Mouse (Mus musculus) testis, adult 2 months (tissue): ENCODE results near the gene Psmc3ip. TPM values are rescaled to one million over a fixed set of nuclear protein-coding genes. Genes with fewer than 3 reads are reported as not detected.

Experiments
- H3K27ac ChIP-seq: fragments of 200-500 bp; 2 replicates; pipeline ENCODE4 v1.5.1; 2012; ENCODE audit warnings: low read depth, low read length; ENCODE audit not compliant: control insufficient read depth, insufficient read depth
- H3K27me3 ChIP-seq: fragments of 200-500 bp; 2 replicates; pipeline ENCODE4 v1.6.1; 2012; ENCODE audit warnings: mild to moderate bottlenecking, low read length, moderate library complexity; ENCODE audit not compliant: control insufficient read depth, insufficient read depth
- H3K36me3 ChIP-seq: fragments of 200-500 bp; 2 replicates; pipeline ENCODE4 v1.6.1; 2012; ENCODE audit warnings: mild to moderate bottlenecking, low read length; ENCODE audit not compliant: control insufficient read depth, insufficient read depth
- H3K4me1 ChIP-seq: fragments of 200-500 bp; 2 replicates; pipeline ENCODE4 v1.6.1; 2012; ENCODE audit warnings: low read length; ENCODE audit not compliant: control insufficient read depth, insufficient read depth
- H3K4me3 ChIP-seq: fragments of 200-500 bp; 2 replicates; pipeline ENCODE4 v1.5.1; 2012; ENCODE audit warnings: low read depth, mild to moderate bottlenecking, low read length, moderate library complexity, mixed read lengths; ENCODE audit not compliant: control insufficient read depth
- CTCF ChIP-seq: fragments of 200-500 bp; IDR thresholded peaks from 2 replicates; pipeline ENCODE4 v1.5.1; 2012; ENCODE audit warnings: low read depth, mild to moderate bottlenecking, inconsistent platforms, low read length, moderate library complexity; ENCODE audit not compliant: control insufficient read depth, insufficient read depth, insufficient replicate concordance
- POLR2A ChIP-seq: fragments of 200-500 bp; IDR thresholded peaks from 2 replicates; pipeline ENCODE4 v1.6.1; 2012; ENCODE audit warnings: low read depth, mild to moderate bottlenecking, inconsistent platforms, low read length, moderate library complexity; ENCODE audit not compliant: control insufficient read depth
- polyA plus RNA-seq: library from polyadenylated mRNA; depleted of rRNA; stranded (reverse); fragments of >200 nt; gene quantifications from 2 replicates; pipeline ENCODE4 v1.2.3, GENCODE M21; 2012; rRNA removed

Psmc3ip gene
- polyA plus RNA-seq, 1 experiment: 77.6 TPM

DNA sequence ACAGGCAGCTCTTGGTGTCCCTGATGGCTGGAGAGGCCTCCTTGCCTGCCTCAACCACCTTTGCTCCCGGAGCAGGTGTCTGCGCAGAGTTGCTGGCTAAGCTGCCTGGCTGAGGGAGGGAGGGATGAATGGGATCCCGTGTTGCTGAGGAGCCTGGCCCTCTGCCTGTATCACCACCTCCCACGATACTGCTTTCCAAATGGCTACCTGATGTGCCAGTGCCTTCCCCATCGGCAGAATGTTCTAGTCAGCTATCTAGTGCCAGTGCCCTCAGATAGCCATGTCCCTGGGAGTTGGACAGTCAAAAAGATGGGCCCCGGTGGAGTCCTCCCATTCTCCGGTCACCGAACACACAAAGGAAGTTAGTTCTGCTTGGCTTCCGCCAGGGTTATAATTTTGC lies 44.9 kb downstream of the Psmc3ip start:
- TF ChIP-seq CTCF: no peak
- no peak for TF ChIP-seq POLR2A
- H3K27me3 ChIP-seq: no peaks in the 10 kb centered on the region
- H3K36me3 ChIP-seq: no peaks in the 10 kb centered on the region; the same call in 1 of the 2 replicates
- no peaks in the 10 kb centered on the region for H3K4me1 ChIP-seq
- H3K4me3 ChIP-seq: no peak overlapping the region
- H3K27ac ChIP-seq: no peak overlapping the region

- Histone ChIP-seq H3K27ac (no peak overlapping the region), H3K4me1 (no peaks in the 10 kb centered on the region), H3K27me3 (no peaks in the 10 kb centered on the region), H3K4me3 (no peak overlapping the region), H3K36me3 (peaks cover 2% of the 10 kb centered on the region; the same call in 1 of the 2 replicates)
- TF ChIP-seq CTCF: no peak
- no peak for TF ChIP-seq POLR2A
Observed at GRCm38 (mm10) chr11:101047502-101047901, 47.7 kb downstream of the Psmc3ip start.

GRCm38 (mm10) chr11:101046440-101046839 lies 48.8 kb downstream of the Psmc3ip start:
- H3K27me3 ChIP-seq: no peaks in the 10 kb centered on the region
- no peaks in the 10 kb centered on the region for H3K4me1 ChIP-seq
- no peak overlapping the region for H3K4me3 ChIP-seq
- no peak overlapping the region for H3K27ac ChIP-seq
- peaks cover 2% of the 10 kb centered on the region; the same call in 1 of the 2 replicates for H3K36me3 ChIP-seq
- TF ChIP-seq POLR2A (no peak), CTCF (no peak)

DNA sequence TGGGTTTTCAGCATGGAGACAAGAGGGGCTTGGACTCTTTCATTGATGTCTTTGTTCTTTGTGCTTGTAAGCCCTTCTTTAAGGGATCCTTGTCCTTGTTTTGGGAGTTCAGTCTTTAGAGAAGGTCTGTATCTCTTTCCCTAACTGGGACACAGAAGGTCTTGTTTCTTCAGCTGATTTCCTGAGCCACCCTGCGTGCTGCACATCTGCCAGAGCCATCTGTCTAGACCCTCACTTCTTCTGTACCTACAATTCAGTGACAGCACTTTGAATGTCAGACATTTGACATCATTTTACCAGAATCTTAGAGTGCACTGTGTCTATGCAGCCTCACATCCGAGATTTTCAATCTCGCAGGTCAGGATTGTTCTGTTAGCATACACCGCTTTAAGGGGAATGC lies 49.4 kb downstream of the Psmc3ip start:
- H3K4me3 ChIP-seq: no peak overlapping the region
- H3K4me1 ChIP-seq: no peaks in the 10 kb centered on the region
- H3K36me3 ChIP-seq: peaks cover 2% of the 10 kb centered on the region; the same call in 1 of the 2 replicates
- no peaks in the 10 kb centered on the region for H3K27me3 ChIP-seq
- TF ChIP-seq POLR2A: no peak
- no peak for TF ChIP-seq CTCF
- no peak overlapping the region for H3K27ac ChIP-seq

Other genes starting within 250 kb of the Psmc3ip start
- 1.9 and 2.4 TPM in 2 replicates for gene Stat5b, start 244.7 kb downstream of the Psmc3ip start, polyA plus RNA-seq
- 4.0 and 6.6 TPM in 2 replicates for gene Stat5a, start 236.1 kb downstream of the Psmc3ip start, polyA plus RNA-seq
- 25.0 and 30.2 TPM in 2 replicates for gene Stat3, start 155.9 kb downstream of the Psmc3ip start, polyA plus RNA-seq
- gene Cavin1, start 124.5 kb downstream of the Psmc3ip start, polyA plus RNA-seq: 5.1 and 6.1 TPM in 2 replicates
- gene Atp6v0a1, start 86.0 kb downstream of the Psmc3ip start, polyA plus RNA-seq: 18.1 and 23.7 TPM in 2 replicates
- gene Naglu, start 25.4 kb downstream of the Psmc3ip start, polyA plus RNA-seq: 46.2 and 46.3 TPM in 2 replicates
- gene Hsd17b1, start 17.0 kb downstream of the Psmc3ip start, polyA plus RNA-seq: 0.66 and 0.88 TPM in 2 replicates
- 21.0 and 21.7 TPM in 2 replicates for gene Coasy, start 12.9 kb downstream of the Psmc3ip start, polyA plus RNA-seq
- 6.4 and 6.7 TPM in 2 replicates for gene Mlx, start 8.2 kb downstream of the Psmc3ip start, polyA plus RNA-seq
- 51.5 and 53.8 TPM in 2 replicates for gene Retreg3, start 24.5 kb upstream of the Psmc3ip start, polyA plus RNA-seq
- gene Tubg1, start 24.5 kb upstream of the Psmc3ip start, polyA plus RNA-seq: 22.4 and 27.3 TPM in 2 replicates
- 1.6 and 1.9 TPM in 2 replicates for gene Tubg2, start 60.5 kb upstream of the Psmc3ip start, polyA plus RNA-seq
- gene Cntnap1, start 75.1 kb upstream of the Psmc3ip start, polyA plus RNA-seq: 0.40 and 0.44 TPM in 2 replicates
- gene Plekhh3, start 75.9 kb upstream of the Psmc3ip start, polyA plus RNA-seq: 2.6 and 4.1 TPM in 2 replicates
- 0.05 TPM in 1 of 2 replicates, not detected in the other for gene Ccr10, start 80.0 kb upstream of the Psmc3ip start, polyA plus RNA-seq
- gene Ezh1, start 131.0 kb upstream of the Psmc3ip start, polyA plus RNA-seq: 14.3 and 14.5 TPM in 2 replicates
- 5.6 and 5.8 TPM in 2 replicates for gene Ramp2, start 150.6 kb upstream of the Psmc3ip start, polyA plus RNA-seq
- 26.1 and 26.2 TPM in 2 replicates for gene Vps25, start 158.3 kb upstream of the Psmc3ip start, polyA plus RNA-seq
- gene Wnk4, start 165.1 kb upstream of the Psmc3ip start, polyA plus RNA-seq: 10.8 and 12.3 TPM in 2 replicates
- 37.1 and 54.6 TPM in 2 replicates for gene Cntd1, start 183.6 kb upstream of the Psmc3ip start, polyA plus RNA-seq
- gene Coa3, start 183.7 kb upstream of the Psmc3ip start, polyA plus RNA-seq: 46.6 and 62.4 TPM in 2 replicates
- gene Becn1, start 206.8 kb upstream of the Psmc3ip start, polyA plus RNA-seq: 111 and 116 TPM in 2 replicates
- 59.1 and 74.5 TPM in 2 replicates for gene Psme3, start 220.8 kb upstream of the Psmc3ip start, polyA plus RNA-seq
- gene Aoc2, start 229.6 kb upstream of the Psmc3ip start, polyA plus RNA-seq: 4.7 TPM in 2 replicates
- 4.2 and 4.4 TPM in 2 replicates for gene Aoc3, start 235.2 kb upstream of the Psmc3ip start, polyA plus RNA-seq